Mouse (Mus musculus) CH12.LX (cell line): ENCODE data around the gene Grap2. TPM values are rescaled to one million over a fixed set of nuclear protein-coding genes. Genes with fewer than 3 reads are reported as not detected.

Source experiments
- DNase-seq: peaks from one replicate; pipeline ENCODE4 v3.0.0-alpha.2; 2013; ENCODE audit errors: extremely low read depth
- H3K27ac ChIP-seq: 2 replicates; pipeline ENCODE4 v1.5.1; 2012; ENCODE audit warnings: low read depth, mild to moderate bottlenecking, control low read depth, moderate library complexity; ENCODE audit not compliant: insufficient read depth
- H3K27me3 ChIP-seq: replicated peaks from 2 replicates; pipeline ENCODE3; 2012; ENCODE audit warnings: inconsistent platforms
- H3K36me3 ChIP-seq, 2 experiments: replicated peaks in 1 of 2; 2 replicates each; pipeline versions ENCODE3 to v1.6.1; 2012; ENCODE audit warnings: inconsistent platforms in 1 of 2, low read length in 1 of 2, mild to moderate bottlenecking in 1 of 2, mixed read lengths in 1 of 2, moderate library complexity in 1 of 2; ENCODE audit not compliant: control insufficient read depth in 1 of 2, insufficient read depth in 1 of 2
- H3K4me1 ChIP-seq, 2 experiments: 2 replicates each; pipeline ENCODE4 v1.6.1; 2012; ENCODE audit warnings: inconsistent platforms in 1 of 2, moderate library complexity in 1 of 2; ENCODE audit not compliant: insufficient read depth in 2 of 2, control insufficient read depth in 1 of 2
- H3K4me2 ChIP-seq: 2 replicates; pipeline ENCODE4 v1.6.1; 2012; ENCODE audit warnings: low read depth, mild to moderate bottlenecking, control low read depth; ENCODE audit not compliant: poor library complexity, insufficient read depth, severe bottlenecking
- H3K4me3 ChIP-seq, 3 experiments: fragments of 150-350 bp in 1 of 3; sonication (generic) in 1 of 3; replicated peaks in 1 of 3; 2 replicates each; pipeline versions ENCODE3 to v1.5.1; 2011 to 2012; ENCODE audit warnings: low read depth in 2 of 3, low read length in 2 of 3, mild to moderate bottlenecking in 2 of 3, moderate library complexity in 2 of 3, control low read depth in 1 of 3, improper control_type of control experiment in 1 of 3, inconsistent platforms in 1 of 3, mixed read lengths in 1 of 3; ENCODE audit not compliant: poor library complexity in 1 of 3
- H3K79me2 ChIP-seq: replicated peaks from 2 replicates; pipeline ENCODE4 v1.6.1; 2012; ENCODE audit warnings: mild to moderate bottlenecking, moderate library complexity; ENCODE audit not compliant: control insufficient read depth, poor library complexity, insufficient read depth, severe bottlenecking; ENCODE audit errors: extremely low read depth
- H3K9ac ChIP-seq: 2 replicates; pipeline ENCODE4 v1.6.1; 2012; ENCODE audit warnings: low read depth, mild to moderate bottlenecking, control low read depth, moderate library complexity; ENCODE audit not compliant: insufficient read depth
- H3K9me3 ChIP-seq: replicated peaks from 2 replicates; pipeline ENCODE3; 2012; ENCODE audit warnings: low read length, inconsistent platforms, mixed read lengths
- BHLHE40 ChIP-seq: IDR thresholded peaks from 2 replicates; pipeline ENCODE4 v1.6.1; 2011; ENCODE audit warnings: mild to moderate bottlenecking, low read depth, low read length, improper control_type of control experiment
- CHD2 ChIP-seq: IDR thresholded peaks from 2 replicates; pipeline ENCODE4 v1.6.1; 2011; ENCODE audit warnings: low read length, improper control_type of control experiment
- E2F4 ChIP-seq: IDR thresholded peaks from 2 replicates; pipeline ENCODE4 v1.6.1; 2011; ENCODE audit warnings: low read depth, low read length, improper control_type of control experiment; ENCODE audit not compliant: insufficient replicate concordance
- ELF1 ChIP-seq: IDR thresholded peaks from 2 replicates; pipeline ENCODE4 v1.6.1; 2014; ENCODE audit warnings: low read depth, mild to moderate bottlenecking, inconsistent platforms, low read length, improper control_type of control experiment
- ETS1 ChIP-seq: conservative IDR thresholded peaks from 2 replicates; pipeline ENCODE4 v1.6.1; 2012; ENCODE audit warnings: low read depth, mild to moderate bottlenecking, inconsistent platforms, low read length, improper control_type of control experiment, moderate library complexity
- GABPA ChIP-seq: IDR thresholded peaks from 2 replicates; pipeline ENCODE4 v1.6.1; 2012; ENCODE audit warnings: low read depth, low read length, improper control_type of control experiment, inconsistent platforms; ENCODE audit not compliant: insufficient replicate concordance
- HCFC1 ChIP-seq: IDR thresholded peaks from 2 replicates; pipeline ENCODE4 v1.6.1; 2012; ENCODE audit warnings: low read depth, mild to moderate bottlenecking, inconsistent platforms, low read length, improper control_type of control experiment
- IRF4 ChIP-seq: IDR thresholded peaks from 2 replicates; pipeline ENCODE4 v1.6.1; 2014; ENCODE audit warnings: low read depth, mild to moderate bottlenecking, inconsistent platforms, low read length, improper control_type of control experiment
- MAX ChIP-seq: IDR thresholded peaks from 2 replicates; pipeline ENCODE4 v1.6.1; 2011; ENCODE audit warnings: low read length, improper control_type of control experiment
- MAZ ChIP-seq: IDR thresholded peaks from 2 replicates; pipeline ENCODE4 v1.6.1; 2012; ENCODE audit warnings: low read depth, mild to moderate bottlenecking, inconsistent platforms, low read length, improper control_type of control experiment, moderate library complexity
- MEF2A ChIP-seq: IDR thresholded peaks from 2 replicates; pipeline ENCODE4 v1.6.1; 2014; ENCODE audit warnings: low read depth, mild to moderate bottlenecking, inconsistent platforms, low read length, improper control_type of control experiment, borderline replicate concordance
- MYC ChIP-seq: IDR thresholded peaks from 2 replicates; pipeline ENCODE4 v1.6.1; 2011; ENCODE audit warnings: low read depth, mild to moderate bottlenecking, improper control_type of control experiment, low read length
- NRF1 ChIP-seq: IDR thresholded peaks from 2 replicates; pipeline ENCODE4 v1.6.1; 2014; ENCODE audit warnings: low read depth, mild to moderate bottlenecking, inconsistent platforms, low read length, improper control_type of control experiment, moderate library complexity
- PAX5 ChIP-seq: IDR thresholded peaks from 2 replicates; pipeline ENCODE4 v1.6.1; 2012; ENCODE audit warnings: low read length, inconsistent platforms, mixed read lengths
- POLR2A ChIP-seq: IDR thresholded peaks from 2 replicates; pipeline ENCODE4 v1.6.1; 2011; ENCODE audit warnings: low read depth, mild to moderate bottlenecking, improper control_type of control experiment, low read length
- POLR2AphosphoS2 ChIP-seq: IDR thresholded peaks from 2 replicates; pipeline ENCODE4 v1.6.1; 2011; ENCODE audit warnings: low read depth, low read length, improper control_type of control experiment
- RAD21 ChIP-seq: IDR thresholded peaks from 2 replicates; pipeline ENCODE4 v1.6.1; 2011; ENCODE audit warnings: low read depth, mild to moderate bottlenecking, low read length, improper control_type of control experiment, moderate library complexity
- RCOR1 ChIP-seq: conservative IDR thresholded peaks from 2 replicates; pipeline ENCODE4 v1.6.1; 2012; ENCODE audit warnings: low read depth, mild to moderate bottlenecking, inconsistent platforms, low read length, improper control_type of control experiment
- SMC3 ChIP-seq: IDR thresholded peaks from 2 replicates; pipeline ENCODE4 v1.6.1; 2011; ENCODE audit warnings: low read depth, low read length, improper control_type of control experiment
- UBTF ChIP-seq: IDR thresholded peaks from 2 replicates; pipeline ENCODE4 v1.6.1; 2012; ENCODE audit warnings: low read depth, mild to moderate bottlenecking, inconsistent platforms, low read length, improper control_type of control experiment, moderate library complexity
- USF2 ChIP-seq: conservative IDR thresholded peaks from 2 replicates; pipeline ENCODE4 v1.6.1; 2011; ENCODE audit warnings: low read depth, low read length, improper control_type of control experiment
- ZC3H11A ChIP-seq: IDR thresholded peaks from 2 replicates; pipeline ENCODE4 v1.6.1; 2012; ENCODE audit warnings: low read depth, mild to moderate bottlenecking, inconsistent platforms, low read length, improper control_type of control experiment
- ZKSCAN1 ChIP-seq: IDR thresholded peaks from 2 replicates; pipeline ENCODE4 v1.6.1; 2012; ENCODE audit warnings: low read depth, inconsistent platforms, low read length, improper control_type of control experiment, borderline replicate concordance
- ZMIZ1 ChIP-seq: IDR thresholded peaks from 2 replicates; pipeline ENCODE4 v1.6.1; 2012; ENCODE audit warnings: low read depth, mild to moderate bottlenecking, inconsistent platforms, low read length, improper control_type of control experiment
- ZNF384 ChIP-seq: IDR thresholded peaks from 2 replicates; pipeline ENCODE4 v1.6.1; 2012; ENCODE audit warnings: low read depth, low read length, improper control_type of control experiment, inconsistent platforms
- dilution Hi-C: fragments of 300-500 bp; cut with MboI; formaldehyde crosslinking; loops from 2 replicates; pipeline ENCODE4 v1.14.3; 2020; ENCODE audit warnings: low sequenced_read_pairs; ENCODE audit not compliant: extremely low pct_unique_long_range_greater_than_20kb, extremely low pct_ligation_motif_present
- in situ Hi-C: fragments of 300-500 bp; cut with MboI; formaldehyde crosslinking; loops from 3 replicates; pipeline ENCODE4 v1.14.3; 2019; ENCODE audit warnings: low sequenced_read_pairs, low pct_ligation_motif_present, low pct_unique_long_range_greater_than_20kb, mixed read lengths
- polyA plus RNA-seq: library from polyadenylated mRNA; unstranded; fragments of >175 nt; gene quantifications from 2 replicates; pipeline ENCODE4 v1.2.1, GENCODE M21; 2012; ENCODE audit warnings: low read depth; ENCODE audit not compliant: insufficient read length
- total RNA-seq, 2 experiments: library from RNA; depleted of rRNA; stranded (reverse); fragments of 300-350 nt in 1 of 2; fragments of >200 nt in 1 of 2; gene quantifications; 2 replicates each; pipeline ENCODE4 v1.2.3; 2012 to 2014

The Grap2 gene
- total and polyA plus RNA-seq, 3 experiments: 1.5 to 6.2 (median 5.0) TPM

DNA sequence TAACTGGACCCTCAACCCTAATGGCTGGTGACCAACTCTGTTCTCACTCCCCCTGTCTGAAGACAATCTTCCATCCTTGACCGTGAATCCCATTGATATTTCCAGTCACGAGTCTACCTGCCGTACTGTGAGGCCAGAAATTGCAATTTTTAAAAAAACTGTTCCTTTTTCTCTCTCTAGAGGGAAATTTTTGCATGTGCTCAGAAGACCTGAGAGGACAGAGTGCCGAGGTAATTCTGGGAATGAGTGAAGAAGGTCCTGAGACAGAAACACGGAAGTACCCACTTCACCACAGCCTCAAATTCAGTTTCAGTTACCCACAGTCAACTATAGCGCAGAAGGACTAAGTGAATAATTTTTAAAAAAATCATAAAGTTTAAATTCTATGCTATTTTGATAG is 5.7 kb upstream of the Grap2 start:
- H3K4me2 ChIP-seq: no peak overlapping the region; the same call in none of the 2 replicates
- H3K27ac ChIP-seq: no peak overlapping the region
- no peaks in the 10 kb centered on the region for H3K27me3 ChIP-seq
- DNase-seq: no peak
- in situ Hi-C loops: no loop called here
- no peak overlapping the region for H3K4me3 ChIP-seq
- dilution Hi-C loops: no loop called here
- H3K9me3 ChIP-seq: no peaks in the 10 kb centered on the region
- no peaks in the 10 kb centered on the region for H3K36me3 ChIP-seq
- peaks cover 10 to 50% of the 10 kb centered on the region in 2 experiments for H3K4me1 ChIP-seq
- no peaks in the 10 kb centered on the region for H3K79me2 ChIP-seq
- no peak overlapping the region for H3K9ac ChIP-seq
- 0 out of 2 replicates have a peak, but pooled peaks have one; percentile 11 for TF ChIP-seq MAX
- TF ChIP-seq MEF2A: no peak
- TF ChIP-seq ELF1: peak; percentile 62
- no peak for TF ChIP-seq SMC3
- no peak for TF ChIP-seq GABPA
- no peak for TF ChIP-seq CHD2
- TF ChIP-seq RAD21: no peak
- peak; percentile 14; the same call in 1 of the 2 replicates for TF ChIP-seq IRF4
- no peak for TF ChIP-seq RCOR1
- TF ChIP-seq ZNF384: peak; percentile 65; the same call in 1 of the 2 replicates
- TF ChIP-seq POLR2A: no peak
- no peak for TF ChIP-seq MAZ
- TF ChIP-seq BHLHE40: peak; percentile 67
- TF ChIP-seq MYC: 0 out of 2 replicates have a peak, but pooled peaks have one; percentile 23

DNA sequence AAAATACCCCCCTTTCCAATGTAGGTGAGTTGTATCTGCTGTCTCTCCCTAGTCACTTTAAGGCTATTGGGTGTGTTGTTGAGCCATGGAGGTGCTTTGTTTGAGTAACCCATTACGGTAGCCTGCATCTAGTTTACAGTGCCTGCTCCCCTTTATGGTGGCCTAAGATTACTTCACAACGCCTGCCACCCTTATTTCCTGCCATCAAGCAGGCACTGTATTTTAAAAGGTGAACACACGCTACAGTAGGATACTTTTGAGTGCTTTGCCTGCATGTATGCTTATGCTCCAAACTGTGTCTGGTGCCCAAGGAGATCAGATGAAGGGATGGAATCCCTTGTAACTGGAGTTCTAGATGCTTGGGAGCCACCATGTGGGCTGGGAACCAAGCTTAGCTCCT is 5.3 kb upstream of the Grap2 start:
- in situ Hi-C loops: no loop called here
- no peaks in the 10 kb centered on the region for H3K9me3 ChIP-seq
- TF ChIP-seq PAX5: no peak
- TF ChIP-seq SMC3: no peak
- TF ChIP-seq E2F4: no peak
- no peak for TF ChIP-seq ZC3H11A
- TF ChIP-seq NRF1: no peak
- no peak for TF ChIP-seq BHLHE40
- TF ChIP-seq ZMIZ1: no peak
- TF ChIP-seq MEF2A: no peak
- TF ChIP-seq ETS1: no peak
- TF ChIP-seq UBTF: no peak
- TF ChIP-seq USF2: no peak
- TF ChIP-seq POLR2AphosphoS2: no peak
- TF ChIP-seq CHD2: no peak
- no peak for TF ChIP-seq MAX
- TF ChIP-seq ZKSCAN1: no peak
- no peak for TF ChIP-seq HCFC1
- no peak for TF ChIP-seq ELF1
- H3K4me3 ChIP-seq: no peak overlapping the region
- H3K4me2 ChIP-seq: no peak overlapping the region
- H3K36me3 ChIP-seq: no peaks in the 10 kb centered on the region
- dilution Hi-C loops: no loop called here
- H3K4me1 ChIP-seq: peaks cover 10 to 54% of the 10 kb centered on the region in 2 experiments
- H3K27ac ChIP-seq: no peak overlapping the region
- no peaks in the 10 kb centered on the region for H3K27me3 ChIP-seq
- no peaks in the 10 kb centered on the region for H3K79me2 ChIP-seq
- no peak overlapping the region for H3K9ac ChIP-seq
- no peak for DNase-seq
